Mouse (Mus musculus) stomach, embryonic 16.5 days (tissue): ENCODE measurements at regions not wholly inside any gene's neighbourhood (a gene's known extent, or its start where the extent isn't known, plus 50 kb on each side); places are given as distances from the start of the nearest gene placed in this dataset.

Experiments used
- ATAC-seq: fragments of 200-750 bp; cut with Nextera tagmentation; 2 replicates; pipeline ENCODE4 v1.8.0; 2017; ENCODE audit warnings: moderate number of reproducible peaks, moderate TSS enrichment; ENCODE audit not compliant: insufficient read depth, low FRiP score
- H3K27ac ChIP-seq: fragments of 300-500 bp; sonication (generic); 2 replicates; pipeline ENCODE4 v1.5.1; 2014; ENCODE audit warnings: low read length
- H3K27me3 ChIP-seq: fragments of 300-500 bp; sonication (generic); 2 replicates; pipeline ENCODE4 v1.6.1; 2014; ENCODE audit warnings: low read length, control low read depth, mixed read lengths; ENCODE audit not compliant: control insufficient read depth, insufficient read depth
- H3K36me3 ChIP-seq: fragments of 300-500 bp; sonication (generic); 2 replicates; pipeline ENCODE4 v1.6.1; 2014; ENCODE audit warnings: low read length; ENCODE audit not compliant: control insufficient read depth, insufficient read depth
- H3K4me1 ChIP-seq: fragments of 300-500 bp; sonication (generic); 2 replicates; pipeline ENCODE4 v1.6.1; 2014; ENCODE audit warnings: low read length, control low read depth, mixed read lengths; ENCODE audit not compliant: control insufficient read depth, insufficient read depth
- H3K4me2 ChIP-seq: fragments of 300-500 bp; sonication (generic); 2 replicates; pipeline ENCODE4 v1.6.1; 2014; ENCODE audit warnings: low read depth, low read length, mixed read lengths
- H3K4me3 ChIP-seq: fragments of 300-500 bp; sonication (generic); replicated peaks from 2 replicates; pipeline ENCODE4 v1.5.1; 2014; ENCODE audit warnings: mild to moderate bottlenecking, low read length
- H3K9ac ChIP-seq: fragments of 300-500 bp; sonication (generic); 2 replicates; pipeline ENCODE4 v1.6.1; 2014; ENCODE audit warnings: low read length
- H3K9me3 ChIP-seq: fragments of 300-500 bp; sonication (generic); replicated peaks from 2 replicates; pipeline ENCODE4 v1.6.1; 2016; ENCODE audit warnings: low read length, control low read depth; ENCODE audit not compliant: control insufficient read depth
- WGBS: fragments of 180-500 bp; shearing (Covaris S2); extraction: QIAGEN DNeasy Blood & Tissue Kit; methylation state at CpG from one replicate; pipeline ENCODE4 v1.1.7; 2014; 5-methylcytosine and 5-hydroxymethylcytosine counted together

DNA sequence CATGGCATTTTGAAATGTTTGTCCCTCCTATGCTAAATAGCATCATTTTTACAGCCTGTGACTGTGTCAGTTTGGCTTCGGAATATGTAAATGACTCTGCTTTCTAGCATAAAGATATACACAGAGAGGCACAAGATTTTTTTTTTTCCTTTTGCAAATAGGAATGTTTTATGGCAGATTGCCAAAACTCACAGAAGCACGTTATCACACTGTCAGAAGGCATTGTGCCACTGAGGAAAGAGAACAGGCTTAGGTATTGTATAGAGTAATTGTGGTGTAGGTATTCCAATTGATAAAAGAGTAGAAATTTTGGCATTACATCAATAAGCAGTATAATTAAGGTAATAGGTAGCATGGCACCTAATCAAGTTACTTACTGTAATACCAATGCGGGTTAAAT lies 988.5 kb upstream of the Tenm2 start:
- no peaks in the 10 kb centered on the region for H3K36me3 ChIP-seq
- no peaks in the 10 kb centered on the region for H3K9me3 ChIP-seq
- no peak overlapping the region for H3K9ac ChIP-seq
- no peaks in the 10 kb centered on the region for H3K4me1 ChIP-seq
- ATAC-seq: 0 out of 2 replicates have a peak, but pooled peaks have one; percentile 33
- WGBS: 56% methylated on average over 3 of the region's 3 CpGs
- no peak overlapping the region for H3K4me3 ChIP-seq
- H3K27me3 ChIP-seq: no peaks in the 10 kb centered on the region
- H3K4me2 ChIP-seq: no peak overlapping the region
- no peak overlapping the region for H3K27ac ChIP-seq

DNA sequence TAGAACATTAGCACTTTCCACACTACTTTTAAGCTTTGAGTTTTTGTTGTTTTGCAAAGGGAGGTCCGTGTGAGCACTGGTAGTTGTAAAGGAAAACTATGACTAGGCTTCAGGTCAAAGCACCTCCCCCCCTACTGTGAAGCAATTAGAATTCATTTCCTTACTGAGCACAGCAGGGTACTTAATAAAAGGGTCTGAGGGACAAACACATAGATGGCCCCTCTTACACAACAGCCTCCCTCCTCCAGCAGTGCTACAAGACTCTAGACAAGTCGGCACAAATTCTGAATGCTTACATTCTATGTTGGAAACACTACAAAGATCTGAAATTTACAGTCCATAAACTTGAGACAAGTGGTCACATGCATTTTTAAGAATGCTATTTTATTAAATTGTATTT lies 967.6 kb upstream of the Tenm2 start:
- Histone ChIP-seq H3K9ac (no peak overlapping the region), H3K9me3 (no peaks in the 10 kb centered on the region), H3K4me3 (no peak overlapping the region), H3K4me1 (no peaks in the 10 kb centered on the region), H3K27me3 (no peaks in the 10 kb centered on the region), H3K4me2 (no peak overlapping the region), H3K36me3 (no peaks in the 10 kb centered on the region), H3K27ac (no peak overlapping the region)
- WGBS: 58% methylated on average over 2 of the region's 2 CpGs
- no peak for ATAC-seq

DNA sequence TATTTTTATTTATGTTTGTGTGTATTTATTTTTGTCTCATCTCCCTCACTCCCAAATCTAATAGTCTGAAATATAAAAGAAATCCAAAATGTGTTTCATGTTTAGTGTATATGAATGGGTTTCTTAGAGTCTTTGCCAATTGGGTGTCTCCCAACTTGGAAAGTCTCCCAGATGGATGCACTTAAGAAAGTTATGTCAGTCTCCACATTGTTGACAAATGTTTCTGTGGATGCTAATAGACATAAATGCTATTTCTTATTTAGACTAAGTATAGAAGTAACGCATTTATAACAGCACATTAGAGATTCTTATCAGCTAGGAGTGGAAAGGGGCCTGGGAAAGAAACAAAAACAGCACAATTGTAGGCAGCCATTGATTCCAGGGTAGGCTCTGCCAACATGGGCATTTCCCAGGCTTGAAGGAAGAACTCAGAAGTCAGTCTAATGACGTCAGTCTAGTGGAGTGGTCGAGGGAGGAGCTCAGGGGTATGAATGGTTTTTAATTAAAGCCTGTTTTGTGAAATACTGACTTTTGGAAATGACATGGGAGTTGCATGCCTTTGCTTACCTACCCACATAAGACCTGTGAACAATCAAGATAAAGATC lies 965.5 kb upstream of the Tenm2 start:
- WGBS: 45% methylated on average over 3 of the region's 3 CpGs
- H3K4me2 ChIP-seq: no peak overlapping the region
- H3K27ac ChIP-seq: no peak overlapping the region
- H3K9me3 ChIP-seq: no peaks in the 10 kb centered on the region
- no peaks in the 10 kb centered on the region for H3K4me1 ChIP-seq
- no peak overlapping the region for H3K9ac ChIP-seq
- H3K4me3 ChIP-seq: no peak overlapping the region
- no peaks in the 10 kb centered on the region for H3K36me3 ChIP-seq
- H3K27me3 ChIP-seq: no peaks in the 10 kb centered on the region
- peak; percentile 47; the same call in 1 of the 2 replicates for ATAC-seq

DNA sequence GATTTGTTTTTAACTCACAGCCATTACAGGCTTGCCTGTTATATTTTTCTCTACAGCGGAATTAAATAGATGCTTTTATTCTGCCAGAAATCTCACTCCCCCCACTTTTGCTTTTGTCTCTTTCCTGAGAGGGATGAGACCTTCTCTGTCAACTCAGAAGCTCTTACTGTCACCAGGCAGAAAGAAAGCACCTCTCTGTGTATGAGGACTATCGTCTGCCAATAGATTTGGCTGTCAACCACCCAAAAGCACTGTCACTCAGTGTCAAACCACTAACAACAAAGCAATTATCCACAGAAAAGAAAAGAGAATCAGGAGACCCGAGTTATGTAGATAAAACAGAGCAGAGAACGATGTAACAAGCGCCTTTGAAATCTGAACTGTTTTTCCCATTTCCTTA lies 958.0 kb upstream of the Tenm2 start:
- H3K9ac ChIP-seq: no peak overlapping the region
- H3K4me2 ChIP-seq: no peak overlapping the region
- no peaks in the 10 kb centered on the region for H3K27me3 ChIP-seq
- no peak for ATAC-seq
- H3K9me3 ChIP-seq: no peaks in the 10 kb centered on the region
- no peaks in the 10 kb centered on the region for H3K4me1 ChIP-seq
- H3K36me3 ChIP-seq: no peaks in the 10 kb centered on the region
- 71% methylated on average over 5 of the region's 5 CpGs for WGBS
- no peak overlapping the region for H3K4me3 ChIP-seq
- H3K27ac ChIP-seq: no peak overlapping the region

DNA sequence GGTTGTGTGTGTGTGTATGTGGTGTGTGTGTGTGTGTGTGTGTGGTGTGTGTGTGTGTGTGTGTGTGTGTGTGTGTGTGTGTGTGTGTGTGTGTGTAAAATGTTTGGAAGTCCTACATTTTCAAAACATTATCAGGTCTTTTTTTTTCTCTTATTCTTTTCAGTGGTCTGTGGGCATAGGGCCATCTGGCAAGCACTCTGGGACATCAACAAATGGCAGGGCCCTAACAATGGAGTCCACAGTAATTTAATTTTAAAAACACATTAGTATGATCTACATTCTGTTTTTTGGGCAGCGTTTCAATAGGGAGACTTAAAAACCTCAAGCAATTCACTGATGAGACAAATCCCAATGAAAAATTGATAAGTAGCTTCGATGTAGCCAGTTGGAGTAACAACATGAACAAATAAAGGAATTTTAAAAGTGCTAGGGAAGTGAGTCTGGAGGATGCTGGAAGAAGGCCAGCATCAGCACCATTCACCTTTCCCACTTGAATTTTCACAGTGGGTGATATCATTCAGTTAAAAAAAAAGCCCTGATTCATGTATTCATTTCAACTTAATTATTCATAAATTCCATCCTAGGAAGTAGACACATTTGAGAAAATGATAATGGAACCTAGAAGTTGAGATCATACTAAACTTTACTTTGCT lies 956.3 kb upstream of the Tenm2 start:
- H3K4me1 ChIP-seq: no peaks in the 10 kb centered on the region
- H3K9me3 ChIP-seq: no peaks in the 10 kb centered on the region
- no peak overlapping the region for H3K27ac ChIP-seq
- no peaks in the 10 kb centered on the region for H3K36me3 ChIP-seq
- 54% methylated on average over 2 of the region's 2 CpGs for WGBS
- H3K4me2 ChIP-seq: no peak overlapping the region
- no peak overlapping the region for H3K4me3 ChIP-seq
- no peak overlapping the region for H3K9ac ChIP-seq
- no peak for ATAC-seq
- no peaks in the 10 kb centered on the region for H3K27me3 ChIP-seq

DNA sequence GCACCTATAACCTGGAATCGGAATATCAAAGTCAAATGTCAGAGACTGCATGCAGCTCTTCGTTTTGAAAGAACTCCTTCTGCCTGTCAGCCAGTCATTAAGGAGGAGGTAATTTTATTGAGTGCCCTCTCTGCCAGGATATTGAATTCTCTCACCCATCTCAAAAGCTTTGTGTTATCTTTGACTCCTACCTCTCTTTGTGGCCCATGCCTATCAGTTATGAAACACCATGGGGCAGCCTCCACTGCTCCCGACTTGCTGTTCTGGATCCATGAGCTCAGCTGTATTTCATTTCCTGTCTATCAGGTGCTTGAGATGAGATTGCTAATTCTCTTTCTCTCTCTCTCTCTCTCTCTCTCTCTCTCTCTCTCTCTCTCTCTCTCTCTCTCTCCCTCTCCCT lies 955.7 kb upstream of the Tenm2 start:
- Histone ChIP-seq H3K4me3 (no peak overlapping the region), H3K9ac (no peak overlapping the region), H3K27me3 (no peaks in the 10 kb centered on the region), H3K4me1 (no peaks in the 10 kb centered on the region), H3K9me3 (no peaks in the 10 kb centered on the region), H3K27ac (no peak overlapping the region), H3K4me2 (no peak overlapping the region), H3K36me3 (no peaks in the 10 kb centered on the region)
- 64% methylated on average over 3 of the region's 3 CpGs for WGBS
- ATAC-seq: no peak

DNA sequence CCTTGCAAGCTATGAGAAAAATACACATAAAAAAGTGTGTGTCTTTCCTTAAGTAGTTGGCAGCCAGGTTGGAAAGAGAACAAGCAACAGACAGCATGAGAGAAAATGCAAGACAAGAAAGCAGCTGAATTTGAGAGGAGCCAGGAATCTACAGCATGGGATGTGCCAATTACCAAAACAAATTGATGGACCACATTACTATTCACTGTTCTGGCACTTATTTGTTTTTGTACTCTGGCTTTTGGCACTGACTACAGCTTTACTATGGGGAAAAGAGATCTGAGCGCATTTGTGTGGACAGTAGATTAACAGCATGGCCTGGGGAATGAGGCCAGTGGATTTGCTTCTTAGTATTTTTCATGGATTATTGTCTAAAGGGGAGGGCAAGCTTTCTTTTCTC lies 935.0 kb upstream of the Tenm2 start:
- Histone ChIP-seq H3K9me3 (no peaks in the 10 kb centered on the region), H3K4me1 (no peaks in the 10 kb centered on the region), H3K4me2 (no peak overlapping the region), H3K9ac (no peak overlapping the region), H3K4me3 (no peak overlapping the region), H3K27me3 (no peaks in the 10 kb centered on the region), H3K36me3 (no peaks in the 10 kb centered on the region), H3K27ac (no peak overlapping the region)
- ATAC-seq: no peak
- 63% methylated on average over 1 of the region's 1 CpGs for WGBS

DNA sequence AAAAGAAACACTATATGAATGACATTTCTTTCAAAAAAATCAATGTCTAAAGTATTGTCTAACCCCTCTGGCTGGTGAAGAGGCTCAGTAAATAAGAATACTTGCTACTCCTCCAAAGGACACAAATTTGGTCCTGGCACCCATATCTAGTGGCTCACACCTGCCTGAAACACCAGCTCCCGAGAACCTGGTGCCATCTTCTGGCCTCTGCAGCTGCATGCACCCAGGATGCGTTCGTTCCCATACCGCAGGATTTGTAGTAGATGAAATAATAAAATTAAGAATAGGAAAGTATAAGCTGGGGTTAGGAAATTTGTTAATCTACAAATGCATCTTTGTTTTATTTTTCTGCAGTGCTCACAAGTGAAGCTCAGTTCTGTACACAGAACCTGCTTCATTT lies 922.5 kb upstream of the Tenm2 start:
- no peaks in the 10 kb centered on the region for H3K27me3 ChIP-seq
- H3K27ac ChIP-seq: no peak overlapping the region
- ATAC-seq: no peak
- no peaks in the 10 kb centered on the region for H3K9me3 ChIP-seq
- H3K4me1 ChIP-seq: no peaks in the 10 kb centered on the region
- no peak overlapping the region for H3K9ac ChIP-seq
- H3K4me2 ChIP-seq: no peak overlapping the region
- no peak overlapping the region for H3K4me3 ChIP-seq
- 92% methylated on average over 4 of the region's 4 CpGs for WGBS
- no peaks in the 10 kb centered on the region for H3K36me3 ChIP-seq

DNA sequence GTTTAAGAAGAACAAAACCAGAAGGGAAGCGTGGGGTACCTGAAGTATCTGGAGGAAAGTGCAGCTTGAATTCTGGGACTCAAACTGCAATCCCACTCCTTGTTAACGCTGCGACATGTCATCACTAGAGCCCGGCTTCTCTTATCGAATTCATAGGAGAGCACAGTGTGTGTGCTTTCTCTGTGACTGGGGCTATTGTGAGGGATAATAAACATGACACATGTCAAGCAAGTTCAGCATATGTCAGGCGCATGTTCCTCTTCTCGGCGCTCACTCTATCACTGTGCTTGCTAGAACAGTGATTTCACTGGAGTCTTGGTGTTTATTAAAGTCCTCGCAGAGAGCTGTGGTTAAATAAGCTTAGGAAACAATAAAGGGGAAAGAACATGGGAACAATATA lies 921.2 kb upstream of the Tenm2 start:
- Histone ChIP-seq H3K27me3 (no peaks in the 10 kb centered on the region), H3K4me2 (no peak overlapping the region), H3K9me3 (no peaks in the 10 kb centered on the region), H3K27ac (no peak overlapping the region), H3K4me1 (no peaks in the 10 kb centered on the region), H3K9ac (no peak overlapping the region), H3K4me3 (no peak overlapping the region), H3K36me3 (no peaks in the 10 kb centered on the region)
- ATAC-seq: no peak
- WGBS: 76% methylated on average over 9 of the region's 9 CpGs
